Mouse (Mus musculus) kidney, embryonic 14.5 days (tissue): ENCODE measurements around the gene Abhd10. TPM values are rescaled to one million over a fixed set of nuclear protein-coding genes. Genes with fewer than 3 reads are reported as not detected.

ENCODE experiments used
- ATAC-seq: fragments of 200-750 bp; cut with Nextera tagmentation; 2 replicates; pipeline ENCODE4 v1.8.0; 2017; ENCODE audit warnings: moderate number of reproducible peaks, mild to moderate bottlenecking, moderate TSS enrichment, moderate library complexity; ENCODE audit not compliant: low FRiP score, low TSS enrichment
- H3K27ac ChIP-seq: fragments of 300-500 bp; sonication (generic); 2 replicates; pipeline ENCODE4 v1.5.1; 2014; ENCODE audit warnings: low read depth, mild to moderate bottlenecking, low read length, moderate library complexity, mixed read lengths
- H3K27me3 ChIP-seq: fragments of 300-500 bp; sonication (generic); 2 replicates; pipeline ENCODE4 v1.6.1; 2014; ENCODE audit warnings: mild to moderate bottlenecking, low read length; ENCODE audit not compliant: control insufficient read depth, insufficient read depth
- H3K36me3 ChIP-seq: fragments of 300-500 bp; sonication (generic); 2 replicates; pipeline ENCODE4 v1.6.1; 2014; ENCODE audit warnings: low read length, mixed read lengths; ENCODE audit not compliant: control insufficient read depth, insufficient read depth
- H3K4me1 ChIP-seq: fragments of 300-500 bp; sonication (generic); 2 replicates; pipeline ENCODE4 v1.6.1; 2014; ENCODE audit warnings: low read length, mixed read lengths; ENCODE audit not compliant: control insufficient read depth, insufficient read depth
- H3K4me2 ChIP-seq: fragments of 300-500 bp; sonication (generic); replicated peaks from 2 replicates; pipeline ENCODE4 v1.6.1; 2014; ENCODE audit warnings: low read depth, mild to moderate bottlenecking, low read length
- H3K4me3 ChIP-seq: fragments of 300-500 bp; sonication (generic); 2 replicates; pipeline ENCODE4 v1.5.1; 2014; ENCODE audit warnings: mild to moderate bottlenecking, low read length
- H3K9ac ChIP-seq: fragments of 300-500 bp; sonication (generic); 2 replicates; pipeline ENCODE4 v1.6.1; 2014; ENCODE audit warnings: low read depth, mild to moderate bottlenecking, low read length, moderate library complexity
- H3K9me3 ChIP-seq: fragments of 300-500 bp; sonication (generic); 2 replicates; pipeline ENCODE4 v1.6.1; 2016; ENCODE audit warnings: low read length; ENCODE audit not compliant: control insufficient read depth
- whole genome bisulfite sequencing: fragments of 180-500 bp; shearing (Covaris S2); extraction: QIAGEN DNeasy Blood & Tissue Kit; methylation state at CpG from one replicate; pipeline ENCODE4 v1.1.7; 2014; 5-methylcytosine and 5-hydroxymethylcytosine counted together
- polyA plus RNA-seq: library from polyadenylated mRNA; unstranded; fragments of >200 nt; fragmentation: Nextera tagmentation; extraction: Ambion mirVana; gene quantifications from 2 replicates; pipeline ENCODE4 v1.2.1, GENCODE M21; 2014

Gene Abhd10
- polyA plus RNA-seq, 1 experiment from 2014 or later = 38.8 TPM

DNA sequence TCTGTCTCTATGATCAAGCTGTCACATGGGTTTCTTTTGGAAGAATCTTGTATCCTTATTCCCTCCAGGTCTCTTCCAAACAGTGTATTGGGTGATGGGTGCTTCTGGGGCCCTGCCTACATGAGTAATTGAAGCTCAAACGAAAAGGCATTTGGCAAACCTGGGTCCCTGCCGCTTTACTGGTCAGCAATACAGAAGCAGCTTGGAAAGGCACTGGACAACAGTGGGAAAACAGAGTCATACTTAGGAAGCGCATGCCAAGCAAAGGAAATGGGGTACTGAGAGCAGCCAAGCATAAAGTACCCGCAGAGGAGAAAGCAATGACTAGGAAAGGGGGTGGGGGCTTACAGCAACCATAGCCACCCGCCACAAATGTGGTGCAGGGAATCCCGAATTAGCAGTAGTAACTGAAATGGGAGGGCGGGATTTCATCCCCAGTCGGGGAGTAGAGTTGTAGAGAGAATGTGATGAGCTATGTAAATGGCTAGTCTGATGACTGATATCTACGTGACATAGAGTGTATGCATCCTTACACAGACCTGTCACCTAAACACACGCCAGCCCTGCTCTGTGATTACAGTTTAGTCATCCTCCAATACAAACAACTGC is 22.6 kb downstream of the Abhd10 start:
- Histone ChIP-seq H3K9ac (no peak overlapping the region), H3K27me3 (no peaks in the 10 kb centered on the region), H3K36me3 (no peaks in the 10 kb centered on the region), H3K9me3 (no peaks in the 10 kb centered on the region), H3K4me3 (no peak overlapping the region), H3K4me1 (peaks cover 3% of the 10 kb centered on the region; the same call in 1 of the 2 replicates), H3K4me2 (no peak overlapping the region), H3K27ac (no peak overlapping the region)
- no peak for ATAC-seq
- 83% methylated on average over 10 of the region's 10 CpGs for WGBS

DNA sequence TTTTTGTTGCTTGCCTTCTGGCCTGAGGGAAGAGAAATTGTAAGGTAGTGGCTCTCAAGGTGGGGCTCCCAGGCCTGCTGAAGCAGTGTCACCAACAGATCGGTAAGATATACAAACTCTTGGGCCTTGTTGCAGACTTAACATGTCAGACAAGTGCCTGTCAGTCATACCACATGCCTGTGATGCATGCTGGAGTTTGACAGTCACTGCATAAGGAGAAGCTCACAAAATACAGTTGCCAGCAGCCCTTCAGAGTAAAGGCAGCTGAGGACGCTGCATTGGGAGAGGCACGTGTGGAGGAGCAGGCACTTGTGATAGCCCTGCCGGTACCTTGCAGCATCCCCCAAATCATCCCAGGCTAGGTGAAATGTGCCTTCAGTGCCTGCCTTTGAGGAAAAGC is 24.5 kb downstream of the Abhd10 start:
- Histone ChIP-seq H3K27me3 (no peaks in the 10 kb centered on the region), H3K36me3 (no peaks in the 10 kb centered on the region), H3K4me1 (no peaks in the 10 kb centered on the region), H3K9ac (no peak overlapping the region), H3K9me3 (no peaks in the 10 kb centered on the region), H3K4me3 (no peak overlapping the region), H3K4me2 (no peak overlapping the region), H3K27ac (no peak overlapping the region)
- WGBS = 96% methylated on average over 4 of the region's 4 CpGs
- no peak for ATAC-seq

DNA sequence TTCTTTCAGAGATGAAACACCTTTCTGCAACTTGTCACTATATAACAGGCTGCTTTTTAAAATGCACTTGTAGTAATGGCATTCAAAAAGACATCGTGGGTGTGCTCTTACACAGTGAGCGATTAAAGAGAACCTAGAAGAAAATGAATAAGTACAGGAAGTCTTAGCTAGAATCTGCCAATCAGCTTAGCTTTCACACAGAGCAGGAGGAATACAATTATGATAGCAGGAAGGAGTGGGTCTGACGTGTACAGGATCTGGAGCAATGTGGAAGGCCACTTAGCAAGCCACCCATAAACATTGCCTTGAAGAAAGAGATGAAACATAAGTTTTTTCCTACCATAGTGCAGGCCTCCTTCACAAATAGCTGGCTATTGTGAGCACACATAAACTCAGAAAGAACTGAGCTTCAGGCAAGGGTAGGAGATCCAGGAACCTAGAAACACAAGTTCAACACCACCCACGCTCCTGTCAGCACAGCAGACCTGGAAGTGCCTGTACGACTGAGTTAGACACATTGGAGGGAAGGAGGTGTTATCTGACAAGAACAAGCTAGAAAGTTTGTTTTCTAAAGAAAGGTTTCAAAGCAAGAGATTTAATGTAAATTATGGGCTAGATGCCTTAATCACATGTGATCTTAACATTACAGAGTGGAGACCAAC is 28.1 kb downstream of the Abhd10 start:
- Histone ChIP-seq H3K27me3 (no peaks in the 10 kb centered on the region), H3K27ac (no peak overlapping the region), H3K9me3 (no peaks in the 10 kb centered on the region), H3K4me3 (no peak overlapping the region), H3K9ac (no peak overlapping the region), H3K4me2 (no peak overlapping the region), H3K36me3 (no peaks in the 10 kb centered on the region), H3K4me1 (no peaks in the 10 kb centered on the region)
- ATAC-seq = no peak
- 78% methylated on average over 5 of the region's 5 CpGs for WGBS

GRCm38 (mm10) chr16:45713878-45714277 is 28.9 kb downstream of the Abhd10 start:
- no peaks in the 10 kb centered on the region for H3K9me3 ChIP-seq
- no peak for ATAC-seq
- no peak overlapping the region for H3K4me3 ChIP-seq
- 79% methylated on average over 1 of the region's 1 CpGs for WGBS
- no peaks in the 10 kb centered on the region for H3K4me1 ChIP-seq
- H3K9ac ChIP-seq = no peak overlapping the region
- no peak overlapping the region for H3K4me2 ChIP-seq
- H3K36me3 ChIP-seq = no peaks in the 10 kb centered on the region
- H3K27me3 ChIP-seq = no peaks in the 10 kb centered on the region
- no peak overlapping the region for H3K27ac ChIP-seq

DNA sequence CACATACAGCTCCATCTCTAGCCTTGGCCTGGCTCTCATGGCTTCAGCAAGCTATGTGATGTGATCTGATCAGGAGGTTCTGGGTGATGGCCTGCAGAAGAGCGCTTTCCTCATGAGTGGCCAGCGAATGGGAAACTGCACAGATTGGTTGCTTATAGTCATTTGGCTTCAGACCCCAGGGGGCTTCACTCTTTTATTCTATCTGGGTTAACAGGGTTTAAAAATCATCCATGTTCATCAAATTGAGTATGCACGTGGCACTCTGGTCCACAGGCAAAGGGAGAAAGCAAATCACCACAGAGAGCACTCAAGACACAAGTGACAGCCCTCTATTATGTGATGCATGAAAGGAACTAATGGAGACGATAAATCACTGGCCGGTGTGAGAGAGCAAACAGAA is 29.5 kb downstream of the Abhd10 start:
- Histone ChIP-seq H3K4me3 (no peak overlapping the region), H3K9me3 (no peaks in the 10 kb centered on the region), H3K27ac (no peak overlapping the region), H3K36me3 (no peaks in the 10 kb centered on the region), H3K9ac (no peak overlapping the region), H3K27me3 (no peaks in the 10 kb centered on the region), H3K4me2 (no peak overlapping the region), H3K4me1 (no peaks in the 10 kb centered on the region)
- ATAC-seq = no peak
- WGBS = 84% methylated on average over 5 of the region's 5 CpGs

DNA sequence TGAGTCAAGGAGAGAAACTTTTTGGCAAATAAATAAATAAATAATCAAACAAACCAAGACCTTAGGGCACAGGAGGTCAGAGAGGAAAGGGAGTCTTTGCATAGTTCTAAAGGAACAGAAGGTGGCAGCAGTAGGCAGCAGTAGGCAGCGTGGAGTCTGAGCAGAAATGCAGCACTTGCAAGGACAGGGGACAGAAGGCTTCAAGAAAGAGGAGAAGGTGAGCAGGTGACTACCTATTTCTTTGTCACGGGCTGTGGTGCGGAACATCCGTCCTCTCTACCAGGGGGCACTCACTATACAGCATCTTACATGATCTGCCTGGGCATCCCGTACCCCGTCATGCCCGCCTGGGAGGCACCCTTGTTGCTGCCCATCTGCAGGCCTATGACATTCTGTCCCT is 31.5 kb downstream of the Abhd10 start:
- Histone ChIP-seq H3K27me3 (no peaks in the 10 kb centered on the region), H3K9me3 (no peaks in the 10 kb centered on the region), H3K9ac (no peak overlapping the region; the same call in 1 of the 2 replicates), H3K4me1 (no peaks in the 10 kb centered on the region), H3K27ac (no peak overlapping the region), H3K4me3 (no peak overlapping the region), H3K4me2 (no peak overlapping the region), H3K36me3 (no peaks in the 10 kb centered on the region)
- 76% methylated on average over 7 of the region's 7 CpGs for WGBS
- peak; percentile 75 for ATAC-seq

GRCm38 (mm10) chr16:45699301-45699700 is 43.5 kb downstream of the Abhd10 start:
- 76% methylated on average over 5 of the region's 5 CpGs for WGBS
- Histone ChIP-seq H3K9me3 (no peaks in the 10 kb centered on the region), H3K4me3 (no peak overlapping the region), H3K27ac (no peak overlapping the region), H3K27me3 (no peaks in the 10 kb centered on the region), H3K36me3 (no peaks in the 10 kb centered on the region), H3K4me2 (no peak overlapping the region), H3K4me1 (no peaks in the 10 kb centered on the region), H3K9ac (no peak overlapping the region)
- ATAC-seq = no peak

- 83% methylated on average over 6 of the region's 6 CpGs for whole genome bisulfite sequencing
These were observed 44.8 kb downstream of the Abhd10 start for GRCm38 (mm10) chr16:45697996-45698395.

GRCm38 (mm10) chr16:45695445-45696160 is 47.2 kb downstream of the Abhd10 start:
- WGBS = 80% methylated on average over 9 of the region's 9 CpGs
- Histone ChIP-seq H3K9me3 (no peaks in the 10 kb centered on the region), H3K36me3 (no peaks in the 10 kb centered on the region), H3K4me2 (no peak overlapping the region), H3K4me1 (no peaks in the 10 kb centered on the region), H3K9ac (no peak overlapping the region), H3K27ac (no peak overlapping the region), H3K27me3 (no peaks in the 10 kb centered on the region), H3K4me3 (no peak overlapping the region)
- ATAC-seq = no peak

More at GRCm38 (mm10) chr16:45697996-45698395, 44.8 kb downstream of the Abhd10 start:
- no peak for ATAC-seq
- Histone ChIP-seq H3K36me3 (no peaks in the 10 kb centered on the region), H3K4me3 (no peak overlapping the region), H3K27me3 (no peaks in the 10 kb centered on the region), H3K27ac (no peak overlapping the region), H3K4me1 (no peaks in the 10 kb centered on the region), H3K9me3 (no peaks in the 10 kb centered on the region), H3K4me2 (no peak overlapping the region), H3K9ac (no peak overlapping the region)
